Mouse (Mus musculus) liver, adult 2 months (tissue): Measurements from ENCODE around the gene Fam107b.

Experiments
- CTCF ChIP-seq: fragments of 200-500 bp; IDR thresholded peaks from 2 replicates; pipeline ENCODE4 v1.5.1; 2011; ENCODE audit warnings: low read depth, low read length, control low read depth
- POLR2A ChIP-seq: fragments of 200-500 bp; IDR thresholded peaks from 2 replicates; pipeline ENCODE4 v1.6.1; 2011; ENCODE audit warnings: low read length, control low read depth; ENCODE audit not compliant: insufficient read depth; ENCODE audit errors: extremely low read depth

- TF ChIP-seq POLR2A (no peak), CTCF (no peak)
These were observed 172.2 kb downstream of the Fam107b start for GRCm38 (mm10) chr2:3742519-3742918.
